Mouse (Mus musculus) midbrain, embryonic 14.5 days (tissue): ENCODE measurements around the gene Zdhhc22. TPM values are rescaled to one million over a fixed set of nuclear protein-coding genes. Genes with fewer than 3 reads are reported as not detected.
A peak's percentile ranks its signal among the peaks of the same experiment; 100 is the strongest.

ENCODE experiments used
- ATAC-seq: fragments of 200-750 bp; cut with Nextera tagmentation; 2 replicates; pipeline ENCODE4 v1.8.0; 2017; ENCODE audit warnings: moderate number of reproducible peaks, moderate library complexity; ENCODE audit not compliant: low FRiP score, low TSS enrichment
- DNase-seq: peaks from one replicate; pipeline ENCODE4 v3.0.0-alpha.2; 2015
- H3K27ac ChIP-seq: fragments of 300-500 bp; sonication (generic); replicated peaks from 2 replicates; pipeline ENCODE4 v1.5.1; 2014; ENCODE audit warnings: mild to moderate bottlenecking, low read depth, low read length, moderate library complexity
- H3K27me3 ChIP-seq: fragments of 300-500 bp; sonication (generic); 2 replicates; pipeline ENCODE4 v1.6.1; 2014; ENCODE audit warnings: low read length, control low read depth, mixed read lengths; ENCODE audit not compliant: control insufficient read depth, insufficient read depth
- H3K36me3 ChIP-seq: fragments of 300-500 bp; sonication (generic); 2 replicates; pipeline ENCODE4 v1.6.1; 2014; ENCODE audit warnings: low read length, control low read depth; ENCODE audit not compliant: control insufficient read depth, insufficient read depth
- H3K4me1 ChIP-seq: fragments of 300-500 bp; sonication (generic); 2 replicates; pipeline ENCODE4 v1.6.1; 2014; ENCODE audit warnings: mild to moderate bottlenecking, antibody characterized with exemption, low read length, control low read depth; ENCODE audit not compliant: control insufficient read depth, insufficient read depth
- H3K4me2 ChIP-seq: fragments of 300-500 bp; sonication (generic); 2 replicates; pipeline ENCODE4 v1.6.1; 2014; ENCODE audit warnings: mild to moderate bottlenecking, low read length, moderate library complexity
- H3K4me3 ChIP-seq: fragments of 300-500 bp; sonication (generic); replicated peaks from 2 replicates; pipeline ENCODE4 v1.5.1; 2014; ENCODE audit warnings: low read depth, low read length
- H3K9ac ChIP-seq: fragments of 300-500 bp; sonication (generic); replicated peaks from 2 replicates; pipeline ENCODE4 v1.6.1; 2014; ENCODE audit warnings: mild to moderate bottlenecking, low read length, moderate library complexity
- H3K9me3 ChIP-seq: fragments of 300-500 bp; sonication (generic); 2 replicates; pipeline ENCODE4 v1.6.1; 2016; ENCODE audit warnings: low read length, control low read depth, mixed read lengths; ENCODE audit not compliant: control insufficient read depth
- WGBS: fragments of 180-500 bp; shearing (Covaris S2); extraction: QIAGEN DNeasy Blood & Tissue Kit; methylation state at CpG from one replicate; pipeline ENCODE4 v1.1.7; 2014; 5-methylcytosine and 5-hydroxymethylcytosine counted together
- polyA plus RNA-seq: library from polyadenylated mRNA; unstranded; fragments of >200 nt; fragmentation: Nextera tagmentation; extraction: Ambion mirVana; gene quantifications from 2 replicates; pipeline ENCODE4 v1.2.1, GENCODE M21; 2014

Zdhhc22 gene
- polyA plus RNA-seq, 1 experiment from 2014 or later = 10.7 TPM

- ATAC-seq = no peak
- Histone ChIP-seq H3K36me3 (no peaks in the 10 kb centered on the region), H3K9me3 (no peaks in the 10 kb centered on the region), H3K4me2 (no peak overlapping the region; the same call in 1 of the 2 replicates), H3K27ac (no peak overlapping the region), H3K4me3 (no peak overlapping the region), H3K4me1 (peaks cover 24% of the 10 kb centered on the region), H3K27me3 (peaks cover 49% of the 10 kb centered on the region), H3K9ac (no peak overlapping the region)
- DNase-seq = no peak
- 51% methylated on average over 16 of the region's 16 CpGs for WGBS
These were observed 2.0 kb downstream of the Zdhhc22 start for GRCm38 (mm10) chr12:86988227-86988626.

DNA sequence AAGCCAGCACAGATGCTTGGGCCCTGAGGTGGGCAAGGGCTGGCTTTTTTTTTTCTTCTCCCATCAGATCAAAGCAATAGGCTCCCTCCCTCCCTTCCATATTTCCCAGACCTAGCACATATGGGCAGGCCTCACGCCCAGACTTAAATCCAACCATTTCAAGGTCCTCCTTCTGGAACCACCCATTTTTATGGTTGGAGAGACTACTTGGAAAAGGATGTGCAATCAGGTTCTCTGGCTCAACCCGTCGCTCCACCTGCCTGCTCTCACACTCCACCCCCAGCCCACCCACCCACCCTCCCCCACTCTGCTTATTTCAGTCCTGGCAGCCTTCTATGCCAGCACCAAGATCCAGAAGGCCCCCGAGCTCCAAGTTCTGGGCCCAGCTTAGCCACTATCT lies 3.7 kb downstream of the Zdhhc22 start:
- ATAC-seq (no peak), DNase-seq (no peak)
- WGBS = 76% methylated on average over 4 of the region's 4 CpGs
- Histone ChIP-seq H3K9ac (no peak overlapping the region), H3K36me3 (no peaks in the 10 kb centered on the region), H3K27me3 (peaks cover 57% of the 10 kb centered on the region), H3K4me2 (no peak overlapping the region), H3K27ac (no peak overlapping the region), H3K9me3 (no peaks in the 10 kb centered on the region), H3K4me3 (no peak overlapping the region), H3K4me1 (peaks cover 15% of the 10 kb centered on the region)

DNA sequence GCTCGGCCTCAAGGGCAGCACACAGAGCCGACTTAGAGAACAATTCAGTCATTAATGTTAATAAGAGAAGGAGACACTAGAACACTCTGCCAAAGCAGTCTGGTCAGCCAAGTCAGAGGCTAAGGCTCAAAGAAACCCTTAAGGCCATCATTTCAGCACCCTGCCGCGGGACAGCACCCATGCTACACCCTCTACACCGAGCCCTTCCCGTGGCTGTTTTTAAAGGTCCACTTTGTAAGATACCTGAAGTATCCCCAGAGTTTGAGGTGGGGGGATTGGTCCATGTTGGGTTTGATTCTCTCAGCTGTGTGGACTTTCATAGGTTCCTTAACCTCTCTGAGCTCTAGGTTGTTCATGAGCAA lies 6.1 kb downstream of the Zdhhc22 start:
- WGBS = 7% methylated on average over 6 of the region's 6 CpGs
- no peak for DNase-seq

DNA sequence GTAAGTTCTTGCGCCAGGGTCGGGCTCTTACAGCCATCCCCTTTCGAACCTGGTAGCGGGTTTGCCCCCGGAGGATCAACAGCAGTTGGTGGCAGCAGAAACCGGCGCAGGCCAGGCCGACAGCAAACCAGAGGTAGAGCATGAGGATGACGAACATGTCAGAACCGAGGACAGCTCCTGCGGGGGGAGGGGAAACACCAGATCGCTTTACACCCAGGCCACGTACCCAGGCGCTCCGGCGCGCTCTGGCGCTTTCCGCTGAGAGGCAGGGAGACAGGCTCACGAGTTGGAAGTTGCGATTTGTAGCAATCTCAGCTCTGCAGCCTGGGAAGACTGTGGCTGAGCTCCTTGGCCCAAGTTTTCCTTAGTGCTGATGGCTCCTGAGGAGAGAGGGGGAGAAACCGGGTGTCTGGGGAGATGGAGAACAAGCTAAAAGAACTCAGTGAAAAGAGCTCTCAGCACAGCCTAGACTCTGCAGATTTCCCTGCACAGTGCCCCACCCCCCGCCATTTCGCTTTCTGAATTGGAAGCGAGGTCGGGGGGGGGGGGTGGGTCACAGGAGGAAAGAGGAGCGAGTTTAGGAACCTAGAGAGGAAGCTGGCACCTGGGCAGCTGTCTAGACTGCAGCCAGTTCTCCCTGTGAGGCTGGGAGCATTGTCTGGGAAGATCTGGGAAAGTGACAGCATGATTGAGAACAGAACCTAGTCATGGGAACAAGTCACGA lies 6.6 kb downstream of the Zdhhc22 start:
- Histone ChIP-seq H3K9me3 (no peaks in the 10 kb centered on the region), H3K27ac (0 out of 2 replicates have a peak overlapping the region, but pooled peaks have one; percentile 52), H3K36me3 (no peaks in the 10 kb centered on the region), H3K9ac (peak overlapping the region; percentile 34), H3K4me2 (peak overlapping the region; percentile 44), H3K4me3 (peak overlapping the region; percentile 24; the same call in 1 of the 2 replicates), H3K4me1 (peaks cover 10% of the 10 kb centered on the region), H3K27me3 (peaks cover 38% of the 10 kb centered on the region; the same call in 1 of the 2 replicates)
- ATAC-seq = peak; percentile 53
- WGBS = 2% methylated on average over 28 of the region's 28 CpGs
- DNase-seq = peak; percentile 83

More for the DNA sequence above, 6.1 kb downstream of the Zdhhc22 start:
- no peak overlapping the region for H3K4me3 ChIP-seq
- H3K27ac ChIP-seq = no peak overlapping the region
- no peak overlapping the region for H3K9ac ChIP-seq
- H3K27me3 ChIP-seq = peaks cover 44% of the 10 kb centered on the region
- H3K4me2 ChIP-seq = peak overlapping the region; percentile 44; the same call in 1 of the 2 replicates
- ATAC-seq = no peak
- H3K36me3 ChIP-seq = no peaks in the 10 kb centered on the region
- peaks cover 10% of the 10 kb centered on the region for H3K4me1 ChIP-seq
- no peaks in the 10 kb centered on the region for H3K9me3 ChIP-seq

GRCm38 (mm10) chr12:86981180-86981579 lies 9.1 kb downstream of the Zdhhc22 start:
- DNase-seq = no peak
- H3K27me3 ChIP-seq = peaks cover 21% of the 10 kb centered on the region; the same call in 1 of the 2 replicates

GRCm38 (mm10) chr12:86977833-86978232 lies 12.4 kb downstream of the Zdhhc22 start:
- H3K27ac ChIP-seq = no peak overlapping the region
- peaks cover 24% of the 10 kb centered on the region for H3K4me1 ChIP-seq
- no peaks in the 10 kb centered on the region for H3K9me3 ChIP-seq
- H3K9ac ChIP-seq = no peak overlapping the region
- no peak overlapping the region for H3K4me3 ChIP-seq
- H3K36me3 ChIP-seq = no peaks in the 10 kb centered on the region
- DNase-seq (no peak), ATAC-seq (no peak)
- peaks cover 4% of the 10 kb centered on the region; the same call in 1 of the 2 replicates for H3K27me3 ChIP-seq
- WGBS = 30% methylated on average over 15 of the region's 15 CpGs
- no peak overlapping the region for H3K4me2 ChIP-seq

More at GRCm38 (mm10) chr12:86981180-86981579, 9.1 kb downstream of the Zdhhc22 start:
- H3K9me3 ChIP-seq = no peaks in the 10 kb centered on the region
- no peak overlapping the region for H3K4me3 ChIP-seq
- no peak overlapping the region for H3K27ac ChIP-seq
- no peaks in the 10 kb centered on the region for H3K36me3 ChIP-seq
- H3K4me1 ChIP-seq = peaks cover 10% of the 10 kb centered on the region
- no peak overlapping the region for H3K4me2 ChIP-seq
- no peak overlapping the region for H3K9ac ChIP-seq
- ATAC-seq = no peak
- WGBS = 30% methylated on average over 9 of the region's 9 CpGs

DNA sequence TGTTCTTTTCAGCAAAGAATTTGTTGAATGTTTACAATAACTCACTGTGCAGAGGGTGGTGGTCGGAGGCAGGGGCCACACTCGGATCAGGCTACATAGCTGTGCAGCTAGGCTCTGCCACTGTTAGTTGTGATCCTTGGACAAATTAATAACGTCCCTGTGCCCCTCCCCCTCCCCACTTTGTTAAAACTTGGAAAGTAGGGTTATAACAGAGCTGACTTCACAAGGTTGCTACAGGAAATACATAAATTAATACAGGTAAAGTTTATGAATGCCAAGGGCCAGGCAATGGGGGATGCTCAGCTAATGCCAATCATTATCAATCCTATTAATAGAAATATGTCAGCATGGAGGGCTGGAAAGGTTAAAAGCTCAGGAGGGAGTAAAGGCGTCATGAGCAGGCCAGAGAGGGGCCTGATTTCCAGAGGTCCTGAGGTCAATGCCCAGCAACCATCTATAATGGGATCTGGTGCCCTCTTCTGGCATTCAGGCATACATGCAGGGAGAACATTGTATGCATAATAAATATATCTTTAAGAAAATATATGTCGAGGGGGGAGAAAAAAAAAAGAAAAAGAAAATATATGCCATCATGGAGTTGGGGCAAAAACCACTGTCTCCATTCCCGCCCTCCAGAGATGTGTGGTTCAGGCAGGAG lies 13.6 kb downstream of the Zdhhc22 start:
- no peaks in the 10 kb centered on the region for H3K36me3 ChIP-seq

GRCm38 (mm10) chr12:86975761-86976160 lies 14.5 kb downstream of the Zdhhc22 start:
- ATAC-seq (no peak), DNase-seq (no peak)
- H3K4me2 ChIP-seq = no peak overlapping the region
- no peaks in the 10 kb centered on the region for H3K36me3 ChIP-seq
- H3K4me3 ChIP-seq = no peak overlapping the region
- WGBS = 51% methylated on average over 10 of the region's 10 CpGs
- no peaks in the 10 kb centered on the region for H3K27me3 ChIP-seq
- H3K9ac ChIP-seq = no peak overlapping the region
- no peaks in the 10 kb centered on the region for H3K9me3 ChIP-seq
- peaks cover 24% of the 10 kb centered on the region for H3K4me1 ChIP-seq
- H3K27ac ChIP-seq = no peak overlapping the region

More for the DNA sequence above, 13.6 kb downstream of the Zdhhc22 start:
- no peak overlapping the region for H3K4me2 ChIP-seq
- peaks cover 24% of the 10 kb centered on the region for H3K4me1 ChIP-seq
- ATAC-seq (no peak), DNase-seq (no peak)
- no peak overlapping the region for H3K9ac ChIP-seq
- no peak overlapping the region for H3K27ac ChIP-seq
- H3K4me3 ChIP-seq = no peak overlapping the region
- WGBS = 59% methylated on average over 6 of the region's 6 CpGs
- H3K9me3 ChIP-seq = no peaks in the 10 kb centered on the region
- no peaks in the 10 kb centered on the region for H3K27me3 ChIP-seq
